Mouse (Mus musculus) lung, adult 2 months (tissue): ENCODE results near the gene Galk2.

Source experiments
- CTCF ChIP-seq: fragments of 200-500 bp; IDR thresholded peaks from 2 replicates; pipeline ENCODE4 v1.5.1; 2011; ENCODE audit warnings: mild to moderate bottlenecking, low read length, control low read depth; ENCODE audit not compliant: insufficient read depth
- POLR2A ChIP-seq: fragments of 200-500 bp; IDR thresholded peaks from 2 replicates; pipeline ENCODE4 v1.6.1; 2011; ENCODE audit warnings: low read depth, mild to moderate bottlenecking, control low read depth, low read length, borderline replicate concordance; ENCODE audit errors: extremely low read depth

- TF ChIP-seq POLR2A: no peak
- no peak for TF ChIP-seq CTCF
Measured at GRCm38 (mm10) chr2:125968811-125969210, 109.9 kb downstream of the Galk2 start.
